Mouse (Mus musculus) olfactory bulb, adult 2 months (tissue): ENCODE data around the gene Olfr873. TPM values are rescaled to one million over a fixed set of nuclear protein-coding genes. Genes with fewer than 3 reads are reported as not detected.
"Not testable (repeated sequence)": the region's sequence is repeated elsewhere in the genome, so short reads cannot be mapped to it uniquely, and the experiment has no call there.

Experiments used
- H3K27ac ChIP-seq: fragments of 200-500 bp; 2 replicates; pipeline ENCODE4 v1.5.1; 2012; ENCODE audit warnings: low read depth, low read length; ENCODE audit not compliant: insufficient read depth
- H3K4me1 ChIP-seq: fragments of 200-500 bp; 2 replicates; pipeline ENCODE4 v1.6.1; 2012; ENCODE audit warnings: low read length; ENCODE audit not compliant: control insufficient read depth, insufficient read depth
- H3K4me3 ChIP-seq: fragments of 200-500 bp; 2 replicates; pipeline ENCODE4 v1.5.1; 2012; ENCODE audit warnings: mild to moderate bottlenecking, low read depth, low read length, moderate library complexity; ENCODE audit not compliant: insufficient read depth
- CTCF ChIP-seq: fragments of 200-500 bp; IDR thresholded peaks from 2 replicates; pipeline ENCODE4 v1.5.1; 2012; ENCODE audit warnings: low read depth, mild to moderate bottlenecking, low read length, moderate library complexity; ENCODE audit not compliant: insufficient read depth
- POLR2A ChIP-seq: fragments of 200-500 bp; IDR thresholded peaks from 2 replicates; pipeline ENCODE4 v1.6.1; 2012; ENCODE audit warnings: mild to moderate bottlenecking, low read depth, low read length, moderate library complexity; ENCODE audit not compliant: insufficient read depth
- WGBS: fragments of 180-500 bp; shearing (Covaris S2); methylation state at CpG from one replicate; pipeline ENCODE4 v1.1.7; 2018; 5-methylcytosine and 5-hydroxymethylcytosine counted together
- polyA plus RNA-seq: library from polyadenylated mRNA; stranded (reverse); fragments of >200 nt; gene quantifications from 2 replicates; pipeline ENCODE4 v1.2.4, GENCODE M21; 2012; ENCODE audit warnings: low replicate concordance; ENCODE audit not compliant: missing spikeins, insufficient read depth, insufficient read length

Gene Olfr873
- polyA plus RNA-seq: not detected in 2 replicates

DNA sequence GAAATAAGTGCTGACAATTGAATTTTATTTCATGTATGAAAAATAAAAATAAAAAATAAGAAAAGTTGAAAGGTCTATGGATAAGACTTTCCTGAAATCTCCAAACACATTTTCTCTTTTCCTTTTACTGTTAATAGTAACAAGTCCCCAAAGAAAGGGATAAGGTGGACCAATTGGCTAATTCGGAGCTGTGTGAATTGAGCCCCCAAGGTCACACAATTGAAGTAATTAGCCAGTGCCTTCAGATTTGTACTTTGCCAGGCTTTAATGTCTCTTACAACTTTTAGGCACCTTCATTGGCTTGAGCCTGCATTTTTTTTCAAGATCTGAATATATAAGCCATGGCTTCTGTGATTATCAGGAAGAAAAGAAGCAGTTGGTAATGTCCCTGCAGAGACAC, at the start of gene Olfr873:
Gene Olfr873, plus strand, starts transcription at position 301 of the 400 bp plus-strand sequence.
- H3K4me1 ChIP-seq: no peaks in the 10 kb centered on the region
- 86% methylated on average over 1 of the region's 1 CpGs for WGBS
- TF ChIP-seq POLR2A (no peak), CTCF (no peak)
- no peak within 1 kb of the TSS for H3K27ac ChIP-seq
- no peak within 1 kb of the TSS for H3K4me3 ChIP-seq

DNA sequence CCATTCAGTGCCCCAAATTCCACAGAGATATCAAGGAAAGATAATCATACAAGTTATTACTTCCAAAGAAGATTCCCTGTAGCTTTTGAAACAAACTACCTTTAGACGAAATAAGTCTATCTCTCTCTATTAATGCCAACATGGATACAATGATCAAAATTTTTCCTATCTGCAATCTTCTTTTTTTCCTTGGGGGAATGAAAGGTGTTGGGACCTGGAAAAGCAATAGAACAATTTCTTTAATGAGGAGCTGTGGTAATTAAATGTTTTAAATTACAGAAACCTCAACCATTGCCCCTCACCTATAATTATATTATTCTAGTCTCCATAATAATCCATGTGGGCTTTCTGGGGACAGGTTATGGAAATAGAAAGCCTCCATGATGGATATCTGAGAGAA, 16.3 kb upstream of the Olfr873 start, which contains the start of gene Olfr39:
Gene Olfr39, plus strand, starts transcription at position 301 of the 400 bp plus-strand sequence.
- Histone ChIP-seq H3K4me1 (no peaks in the 10 kb centered on the region), H3K4me3 (no peak within 1 kb of the TSS), H3K27ac (no peak within 1 kb of the TSS)
- WGBS: 89% methylated on average over 1 of the region's 1 CpGs
- TF ChIP-seq CTCF: no peak
- TF ChIP-seq POLR2A: no peak

- WGBS: 88% methylated on average over 5 of the region's 5 CpGs
- not testable (repeated sequence) for H3K4me3 ChIP-seq, H3K27ac ChIP-seq, H3K4me1 ChIP-seq
These were observed 2.8 kb upstream of the Olfr873 start for GRCm38 (mm10) chr9:20295562-20295961.

DNA sequence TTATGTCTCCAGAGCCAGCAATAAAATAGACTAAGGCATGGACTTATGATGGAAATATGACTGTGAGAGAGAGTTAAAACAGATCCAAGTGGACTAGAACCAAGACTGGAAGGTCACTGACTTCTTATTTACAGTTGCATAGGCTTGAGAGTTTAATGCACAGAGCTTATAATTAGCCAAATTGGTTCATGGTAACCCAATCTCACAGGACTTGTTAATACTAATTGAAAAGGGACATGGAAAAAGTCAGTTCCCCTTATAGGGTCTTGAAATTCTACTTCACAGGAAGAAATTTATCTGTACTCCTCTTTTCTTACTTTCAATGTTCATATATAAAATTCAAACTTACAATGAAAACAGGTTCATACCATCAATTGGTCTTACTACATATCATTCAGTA, 37.7 kb downstream of the Olfr873 start, which contains the start of gene Olfr18:
Gene Olfr18, minus strand, starts transcription at position 101 of the 400 bp plus-strand sequence.
- Histone ChIP-seq H3K27ac (no peak within 1 kb of the TSS), H3K4me1 (no peaks in the 10 kb centered on the region), H3K4me3 (no peak within 1 kb of the TSS)
- TF ChIP-seq POLR2A (no peak), CTCF (no peak)

DNA sequence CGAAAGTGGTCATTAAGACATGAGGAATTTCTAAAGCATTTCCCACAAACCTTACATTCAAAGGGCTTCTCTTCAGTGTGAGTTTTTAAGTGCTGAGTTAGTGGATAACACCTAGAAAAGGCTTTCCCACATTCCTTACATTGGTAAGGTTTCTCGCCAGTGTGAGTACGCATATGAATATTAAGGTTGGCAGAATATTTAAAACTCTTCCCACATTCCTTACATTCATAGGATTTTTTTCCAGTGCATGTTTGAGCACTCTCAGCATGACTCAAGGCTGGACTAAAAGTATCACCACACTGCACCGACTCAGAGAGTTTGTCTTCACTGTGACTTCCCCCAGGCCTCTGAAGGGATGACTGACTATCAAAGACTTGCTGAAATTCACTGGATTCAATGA, 50.2 kb downstream of the Olfr873 start:
- WGBS: 86% methylated on average over 4 of the region's 4 CpGs
- no peaks in the 10 kb centered on the region for H3K4me1 ChIP-seq
- no peak overlapping the region for H3K27ac ChIP-seq
- no peak overlapping the region for H3K4me3 ChIP-seq
- TF ChIP-seq POLR2A: no peak
- TF ChIP-seq CTCF: no peak

Other genes with a start within 250 kb of the Olfr873 start
- not detected in 2 replicates for gene Olfr867, start 241.0 kb upstream of the Olfr873 start, polyA plus RNA-seq
- gene Olfr868, start 199.9 kb upstream of the Olfr873 start, polyA plus RNA-seq: not detected in 2 replicates
- not detected in 2 replicates for gene Olfr869, start 169.5 kb upstream of the Olfr873 start, polyA plus RNA-seq
- not detected in 2 replicates for gene Olfr870, start 124.5 kb upstream of the Olfr873 start, polyA plus RNA-seq
- not detected in 2 replicates for gene Olfr871, start 86.3 kb upstream of the Olfr873 start, polyA plus RNA-seq
- not detected in 2 replicates for gene Olfr872, start 61.4 kb upstream of the Olfr873 start, polyA plus RNA-seq
- gene Olfr39, start 16.2 kb upstream of the Olfr873 start, polyA plus RNA-seq: not detected in 2 replicates
- not detected in 2 replicates for gene Olfr18, start 37.6 kb downstream of the Olfr873 start, polyA plus RNA-seq
- not detected in 2 replicates for gene Zfp560, start 86.6 kb downstream of the Olfr873 start, polyA plus RNA-seq
- not detected in 2 replicates for gene Zfp26, start 161.6 kb downstream of the Olfr873 start, polyA plus RNA-seq
- not detected in 2 replicates for gene Zfp426, start 194.2 kb downstream of the Olfr873 start, polyA plus RNA-seq
- gene Zfp266, start 222.9 kb downstream of the Olfr873 start, polyA plus RNA-seq: 158 TPM in 1 of 2 replicates, not detected in the other